Mouse (Mus musculus) midbrain, embryonic 16.5 days (tissue): ENCODE data around the gene Adora1. TPM values are rescaled to one million over a fixed set of nuclear protein-coding genes. Genes with fewer than 3 reads are reported as not detected.

Experiments
- ATAC-seq: fragments of 200-750 bp; cut with Nextera tagmentation; 2 replicates; pipeline ENCODE4 v1.8.0; 2017; ENCODE audit warnings: moderate TSS enrichment
- H3K27ac ChIP-seq: fragments of 300-500 bp; sonication (generic); 2 replicates; pipeline ENCODE4 v1.5.1; 2014; ENCODE audit warnings: mild to moderate bottlenecking, low read length, mixed read lengths
- H3K27me3 ChIP-seq: fragments of 300-500 bp; sonication (generic); 2 replicates; pipeline ENCODE4 v1.6.1; 2014; ENCODE audit warnings: low read depth, low read length, mixed read lengths; ENCODE audit not compliant: control insufficient read depth, insufficient read depth
- H3K36me3 ChIP-seq: fragments of 300-500 bp; sonication (generic); 2 replicates; pipeline ENCODE4 v1.6.1; 2014; ENCODE audit warnings: mild to moderate bottlenecking, low read length, moderate library complexity, mixed read lengths; ENCODE audit not compliant: control insufficient read depth, insufficient read depth
- H3K4me1 ChIP-seq: fragments of 300-500 bp; sonication (generic); 2 replicates; pipeline ENCODE4 v1.6.1; 2014; ENCODE audit warnings: mild to moderate bottlenecking, low read length, mixed read lengths; ENCODE audit not compliant: control insufficient read depth, insufficient read depth
- H3K4me2 ChIP-seq: fragments of 300-500 bp; sonication (generic); 2 replicates; pipeline ENCODE4 v1.6.1; 2014; ENCODE audit warnings: mild to moderate bottlenecking, low read length, mixed read lengths
- H3K4me3 ChIP-seq: fragments of 300-500 bp; sonication (generic); 2 replicates; pipeline ENCODE4 v1.5.1; 2014; ENCODE audit warnings: low read depth, mild to moderate bottlenecking, low read length, moderate library complexity, mixed read lengths
- H3K9ac ChIP-seq: fragments of 300-500 bp; sonication (generic); 2 replicates; pipeline ENCODE4 v1.6.1; 2014; ENCODE audit warnings: low read depth, low read length, mixed read lengths
- H3K9me3 ChIP-seq: fragments of 300-500 bp; sonication (generic); replicated peaks from 2 replicates; pipeline ENCODE4 v1.6.1; 2014; ENCODE audit warnings: mild to moderate bottlenecking, low read length, mixed read lengths; ENCODE audit not compliant: control insufficient read depth, poor library complexity, severe bottlenecking
- WGBS: fragments of 180-500 bp; shearing (Covaris S2); extraction: QIAGEN DNeasy Blood & Tissue Kit; methylation state at CpG from one replicate; pipeline ENCODE4 v1.1.7; 2014; 5-methylcytosine and 5-hydroxymethylcytosine counted together
- polyA plus RNA-seq: library from polyadenylated mRNA; unstranded; fragments of >200 nt; fragmentation: Nextera tagmentation; extraction: Ambion mirVana; gene quantifications from 2 replicates; pipeline ENCODE4 v1.2.1, GENCODE M21; 2015

The Adora1 gene
- polyA plus RNA-seq, 1 experiment from 2014 or later: 26.6 TPM

GRCm38 (mm10) chr1:134195979-134196378, 39.3 kb downstream of the Adora1 start:
- ATAC-seq: no peak
- Histone ChIP-seq H3K4me3 (no peak overlapping the region), H3K36me3 (no peaks in the 10 kb centered on the region), H3K4me1 (peaks cover 5% of the 10 kb centered on the region; the same call in 1 of the 2 replicates), H3K27ac (no peak overlapping the region), H3K27me3 (no peaks in the 10 kb centered on the region), H3K9ac (no peak overlapping the region), H3K4me2 (no peak overlapping the region), H3K9me3 (no peaks in the 10 kb centered on the region)
- 57% methylated on average over 4 of the region's 4 CpGs for WGBS

GRCm38 (mm10) chr1:134195571-134195970, 39.7 kb downstream of the Adora1 start:
- no peak overlapping the region for H3K27ac ChIP-seq
- H3K36me3 ChIP-seq: no peaks in the 10 kb centered on the region
- H3K4me1 ChIP-seq: peaks cover 5% of the 10 kb centered on the region; the same call in 1 of the 2 replicates
- no peaks in the 10 kb centered on the region for H3K9me3 ChIP-seq
- H3K27me3 ChIP-seq: no peaks in the 10 kb centered on the region
- H3K4me3 ChIP-seq: no peak overlapping the region
- ATAC-seq: no peak
- WGBS: 54% methylated on average over 3 of the region's 3 CpGs
- no peak overlapping the region for H3K4me2 ChIP-seq
- no peak overlapping the region for H3K9ac ChIP-seq

- Histone ChIP-seq H3K4me1 (peaks cover 5% of the 10 kb centered on the region; the same call in 1 of the 2 replicates), H3K36me3 (no peaks in the 10 kb centered on the region), H3K9ac (no peak overlapping the region), H3K27ac (no peak overlapping the region), H3K27me3 (no peaks in the 10 kb centered on the region), H3K4me2 (no peak overlapping the region), H3K9me3 (no peaks in the 10 kb centered on the region), H3K4me3 (no peak overlapping the region)
- no peak for ATAC-seq
- 54% methylated on average over 2 of the region's 2 CpGs for WGBS
These were observed 40.1 kb downstream of the Adora1 start for GRCm38 (mm10) chr1:134195117-134195516.

- 77% methylated on average over 16 of the region's 16 CpGs for whole genome bisulfite sequencing
These were observed 40.8 kb downstream of the Adora1 start for GRCm38 (mm10) chr1:134194298-134195022.

DNA sequence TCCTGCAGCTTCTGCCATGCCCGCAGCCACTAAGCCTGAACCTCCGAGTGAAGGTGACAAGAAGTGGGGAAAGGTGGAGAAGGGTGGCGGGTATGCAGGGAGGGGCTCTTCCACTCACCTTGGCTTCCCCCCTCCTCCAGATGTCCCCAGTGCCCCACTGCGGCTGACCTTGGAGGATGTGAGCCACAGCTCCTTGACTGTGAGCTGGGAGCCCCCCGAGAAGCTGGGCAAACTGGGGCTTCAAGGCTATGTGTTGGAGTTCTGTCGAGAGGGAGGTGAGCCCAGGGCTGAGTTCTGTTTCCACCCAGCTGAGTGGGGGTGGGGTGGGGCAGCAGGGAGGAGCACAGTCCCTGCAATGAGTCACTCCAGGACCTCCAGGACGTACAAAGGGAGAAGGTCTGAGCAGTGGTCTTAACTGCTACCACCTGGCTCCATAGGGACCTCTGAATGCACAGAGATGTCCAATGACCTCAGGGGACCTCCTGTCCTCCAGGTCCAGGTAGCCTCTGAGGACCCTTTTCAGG, 41.5 kb downstream of the Adora1 start:
- Histone ChIP-seq H3K4me1 (peaks cover 8% of the 10 kb centered on the region; the same call in 1 of the 2 replicates), H3K27ac (no peak overlapping the region), H3K36me3 (no peaks in the 10 kb centered on the region), H3K27me3 (no peaks in the 10 kb centered on the region), H3K9ac (no peak overlapping the region), H3K9me3 (no peaks in the 10 kb centered on the region), H3K4me3 (no peak overlapping the region), H3K4me2 (no peak overlapping the region)
- no peak for ATAC-seq
- WGBS: 71% methylated on average over 6 of the region's 7 CpGs

More at GRCm38 (mm10) chr1:134194298-134195022, 40.8 kb downstream of the Adora1 start:
- no peaks in the 10 kb centered on the region for H3K27me3 ChIP-seq
- no peaks in the 10 kb centered on the region for H3K9me3 ChIP-seq
- no peak overlapping the region for H3K4me2 ChIP-seq
- H3K4me1 ChIP-seq: peaks cover 5% of the 10 kb centered on the region; the same call in 1 of the 2 replicates
- no peaks in the 10 kb centered on the region for H3K36me3 ChIP-seq
- no peak overlapping the region for H3K4me3 ChIP-seq
- ATAC-seq: no peak
- no peak overlapping the region for H3K9ac ChIP-seq
- no peak overlapping the region for H3K27ac ChIP-seq

DNA sequence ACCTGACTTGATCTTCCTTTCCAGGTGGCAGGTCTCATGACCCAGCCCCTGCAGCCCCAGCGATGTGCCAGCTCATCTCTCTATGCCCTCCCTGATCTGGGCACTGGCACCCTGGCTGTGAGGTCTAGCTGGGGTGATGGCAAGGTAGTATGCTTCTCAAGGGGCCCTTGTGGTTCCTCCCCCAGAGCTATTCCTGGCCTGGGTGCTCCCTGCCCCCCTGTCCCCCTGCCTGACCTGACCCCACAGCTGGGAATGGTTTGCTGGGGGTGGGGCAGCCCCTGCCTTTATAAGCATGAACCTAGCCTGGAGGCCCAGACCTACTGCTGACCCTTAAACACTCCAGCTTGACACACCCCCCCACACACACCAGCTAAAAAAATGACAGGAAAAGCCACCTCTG, 42.1 kb downstream of the Adora1 start, which contains the start of gene Mybph:
TSS of gene Mybph (plus strand) at position 323 of the 400 bp plus-strand sequence.
- no peaks in the 10 kb centered on the region for H3K27me3 ChIP-seq
- no peak within 1 kb of the TSS for H3K27ac ChIP-seq
- H3K9me3 ChIP-seq: no peaks in the 10 kb centered on the region
- WGBS: 94% methylated on average over 1 of the region's 1 CpGs
- ATAC-seq: no peak
- no peaks in the 10 kb centered on the region for H3K36me3 ChIP-seq
- H3K4me3 ChIP-seq: no peak within 1 kb of the TSS
- H3K9ac ChIP-seq: no peak within 1 kb of the TSS
- peaks cover 13% of the 10 kb centered on the region; the same call in 1 of the 2 replicates for H3K4me1 ChIP-seq
- no peak within 1 kb of the TSS for H3K4me2 ChIP-seq

DNA sequence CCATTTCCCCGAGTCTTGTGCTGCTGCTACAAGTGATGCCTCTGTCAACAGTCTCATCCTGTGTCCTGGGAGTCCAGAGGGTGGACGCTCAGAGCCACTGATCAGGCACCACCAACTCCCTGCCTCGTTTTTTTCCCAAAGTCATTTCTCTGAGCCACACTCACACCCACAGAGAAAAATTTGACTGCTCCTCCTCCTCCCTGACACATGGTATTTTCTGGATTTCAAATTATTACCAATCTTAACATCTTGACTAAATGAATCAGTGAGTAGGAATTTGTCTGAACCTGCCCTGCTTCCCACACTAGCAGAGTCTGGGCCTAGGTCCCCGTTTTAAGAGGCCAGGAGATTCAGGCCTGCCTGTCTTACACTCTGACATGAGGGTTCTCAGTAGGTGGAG, 43.2 kb downstream of the Adora1 start:
- H3K4me1 ChIP-seq: peaks cover 15% of the 10 kb centered on the region; the same call in 1 of the 2 replicates
- no peaks in the 10 kb centered on the region for H3K9me3 ChIP-seq
- H3K27me3 ChIP-seq: no peaks in the 10 kb centered on the region
- ATAC-seq: no peak
- H3K36me3 ChIP-seq: no peaks in the 10 kb centered on the region
- no peak overlapping the region for H3K9ac ChIP-seq
- H3K4me2 ChIP-seq: no peak overlapping the region
- H3K27ac ChIP-seq: no peak overlapping the region
- H3K4me3 ChIP-seq: no peak overlapping the region
- 69% methylated on average over 4 of the region's 4 CpGs for WGBS

- H3K36me3 ChIP-seq: no peaks in the 10 kb centered on the region
- H3K4me3 ChIP-seq: no peak overlapping the region
- H3K4me2 ChIP-seq: no peak overlapping the region
- no peaks in the 10 kb centered on the region for H3K27me3 ChIP-seq
- no peaks in the 10 kb centered on the region for H3K9me3 ChIP-seq
- H3K27ac ChIP-seq: no peak overlapping the region
- no peak for ATAC-seq
- no peak overlapping the region for H3K9ac ChIP-seq
- WGBS: 84% methylated on average over 5 of the region's 5 CpGs
- peaks cover 15% of the 10 kb centered on the region; the same call in 1 of the 2 replicates for H3K4me1 ChIP-seq
These were observed 44.0 kb downstream of the Adora1 start for GRCm38 (mm10) chr1:134191192-134191591.
